Mouse (Mus musculus) left cerebral cortex, adult 2 months (tissue): Measurements from ENCODE around the gene Lama2. TPM values are rescaled to one million over a fixed set of nuclear protein-coding genes. Genes with fewer than 3 reads are reported as not detected.
A peak's percentile ranks its signal among the peaks of the same experiment; 100 is the strongest.

Source experiments
- DNase-seq, 2 experiments: peaks; one replicate each; pipeline ENCODE4 v3.0.0; 2021 to 2022; ENCODE audit warnings: low spot score in 2 of 2, mixed read lengths in 1 of 2; ENCODE audit errors: extremely low spot score in 1 of 2
- H3K27ac ChIP-seq: fragments of 200-600 bp; 2 replicates; pipeline ENCODE4 v1.8.1; 2022
- H3K4me3 ChIP-seq: fragments of 200-600 bp; 2 replicates; pipeline ENCODE4 v1.8.1; 2022
- CTCF ChIP-seq: fragments of 200-600 bp; IDR thresholded peaks from 2 replicates; pipeline ENCODE4 v1.8.1; 2022; ENCODE audit warnings: antibody characterized with exemption, mild to moderate bottlenecking, moderate library complexity
- intact Hi-C: fragments of 180-260 bp; cut with DNase I; formaldehyde crosslinking; loops from one replicate; pipeline ENCODE4 v1.15.1; 2025
- total RNA-seq, 2 experiments: library from RNA; stranded (reverse); gene quantifications; 2 replicates each; pipeline ENCODE4 v1.2.3; 2021

Lama2 gene
- total RNA-seq, 2 experiments from 2014 or later, result 7.2 to 11.6 TPM

- intact Hi-C loops, result loop anchor here (2.0 to 5.0 kb wide), 2 partner anchors 237 to 505 kb away; no protein-coding TSS in a partner anchor
- Histone ChIP-seq H3K4me3 (no peak overlapping the region), H3K27ac (no peak overlapping the region)
- no peak for TF ChIP-seq CTCF
- DNase-seq, result no peak
Measured at GRCm38 (mm10) chr10:27150220-27150619, 469.3 kb downstream of the Lama2 start.

- no peak overlapping the region for H3K27ac ChIP-seq
- intact Hi-C loops, result no loop called here
Measured at GRCm38 (mm10) chr10:27140422-27140821, 479.1 kb downstream of the Lama2 start.

GRCm38 (mm10) chr10:27135768-27136167 is 483.8 kb downstream of the Lama2 start:
- DNase-seq, result no peak
- TF ChIP-seq CTCF, result no peak
- H3K27ac ChIP-seq, result no peak overlapping the region
- intact Hi-C loops, result loop anchor here (10.0 kb wide), 1 partner anchor 939 kb away; the partner anchor contains the start of gene Ptprk
- no peak overlapping the region for H3K4me3 ChIP-seq

More at GRCm38 (mm10) chr10:27140422-27140821, 479.1 kb downstream of the Lama2 start:
- no peak for TF ChIP-seq CTCF
- H3K4me3 ChIP-seq, result no peak overlapping the region
- DNase-seq, result no peak

GRCm38 (mm10) chr10:27133135-27133534 is 486.4 kb downstream of the Lama2 start:
- peak; percentile 84 for TF ChIP-seq CTCF
- peak; percentile 70 to 74 for DNase-seq
- H3K4me3 ChIP-seq, result no peak overlapping the region
- peak overlapping the region; percentile 72; the same call in 1 of the 2 replicates for H3K27ac ChIP-seq
- intact Hi-C loops, result loop anchor here (2.0 to 10.0 kb wide), 4 partner anchors 349 to 942 kb away; partner anchors contain the start of gene Ptprk

GRCm38 (mm10) chr10:27127454-27127853 is 492.1 kb downstream of the Lama2 start:
- no peak for TF ChIP-seq CTCF
- Histone ChIP-seq H3K27ac (no peak overlapping the region), H3K4me3 (no peak overlapping the region)
- no peak for DNase-seq
- intact Hi-C loops, result no loop called here

- no peak for TF ChIP-seq CTCF
- no peak for DNase-seq
Measured at GRCm38 (mm10) chr10:27123763-27124162, 495.8 kb downstream of the Lama2 start.

GRCm38 (mm10) chr10:27117815-27118214 is 501.7 kb downstream of the Lama2 start:
- H3K4me3 ChIP-seq, result no peak overlapping the region
- no peak for TF ChIP-seq CTCF
- no peak overlapping the region; the same call in 1 of the 2 replicates for H3K27ac ChIP-seq
- intact Hi-C loops, result loop anchor here (2.0 kb wide), 1 partner anchor 71 kb away; no protein-coding TSS in a partner anchor
- DNase-seq, result no peak

More at GRCm38 (mm10) chr10:27123763-27124162, 495.8 kb downstream of the Lama2 start:
- intact Hi-C loops, result no loop called here
- H3K27ac ChIP-seq, result no peak overlapping the region
- H3K4me3 ChIP-seq, result no peak overlapping the region

- DNase-seq, result no peak
- Histone ChIP-seq H3K27ac (no peak overlapping the region; the same call in none of the 2 replicates), H3K4me3 (no peak overlapping the region)
- TF ChIP-seq CTCF, result no peak
- intact Hi-C loops, result no loop called here
Measured at GRCm38 (mm10) chr10:27116938-27117647, 502.5 kb downstream of the Lama2 start.

GRCm38 (mm10) chr10:27114131-27114530 is 505.4 kb downstream of the Lama2 start:
- H3K27ac ChIP-seq, result no peak overlapping the region
- DNase-seq, result no peak
- no peak for TF ChIP-seq CTCF
- H3K4me3 ChIP-seq, result no peak overlapping the region
- intact Hi-C loops, result no loop called here

GRCm38 (mm10) chr10:27103811-27104210 is 515.7 kb downstream of the Lama2 start:
- no peak overlapping the region for H3K27ac ChIP-seq
- TF ChIP-seq CTCF, result no peak
- DNase-seq, result no peak
- H3K4me3 ChIP-seq, result no peak overlapping the region
- intact Hi-C loops, result no loop called here

- H3K4me3 ChIP-seq, result no peak overlapping the region
- DNase-seq, result no peak
- intact Hi-C loops, result no loop called here
- no peak overlapping the region for H3K27ac ChIP-seq
- TF ChIP-seq CTCF, result no peak
Measured at GRCm38 (mm10) chr10:27101800-27102353, 517.7 kb downstream of the Lama2 start.

GRCm38 (mm10) chr10:27077113-27077512 is 542.4 kb downstream of the Lama2 start:
- no peak for TF ChIP-seq CTCF
- intact Hi-C loops, result no loop called here
- Histone ChIP-seq H3K27ac (no peak overlapping the region), H3K4me3 (no peak overlapping the region)
- DNase-seq, result no peak
